Mouse (Mus musculus): ENCODE measurements at regions not wholly inside any gene's neighbourhood (a gene's known extent, or its start where the extent isn't known, plus 50 kb on each side); places are given as distances from the start of the nearest gene placed in this dataset.

DNA sequence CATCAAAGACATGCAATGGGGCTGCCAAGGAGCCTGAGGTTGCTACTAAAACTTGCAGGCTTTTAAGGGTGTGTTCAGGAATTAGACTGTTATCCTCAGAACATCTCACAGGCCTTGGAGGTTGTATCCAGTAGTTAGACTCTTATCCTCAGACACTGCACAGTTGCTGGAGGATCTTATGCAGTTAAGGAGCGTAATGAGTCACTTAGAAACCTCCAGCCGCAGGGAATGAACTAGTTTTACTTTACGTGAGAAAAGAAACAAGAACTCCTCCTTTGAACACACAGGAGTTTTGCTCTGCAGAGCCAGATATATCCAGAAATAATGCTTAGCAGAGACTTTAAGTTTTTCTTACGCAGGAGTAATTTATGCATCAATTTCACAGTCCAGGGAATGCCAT lies 70.1 kb upstream of the Fam241a start:
- Histone ChIP-seq H3K27ac (replicated peaks) (no peak overlapping the region), H3K36me3 (ENCODE audit: control insufficient read depth, insufficient read depth, low read length) (no peaks in the 10 kb centered on the region), H3K4me3 (ENCODE audit: low read depth, low read length) (no peak overlapping the region), H3K4me2 (replicated peaks; ENCODE audit: low read depth) (no peak overlapping the region), H3K27me3 (ENCODE audit: control insufficient read depth, insufficient read depth, low read length) (no peaks in the 10 kb centered on the region), H3K9ac (ENCODE audit: low read length) (no peak overlapping the region), H3K9me3 (ENCODE audit: control insufficient read depth, low read length) (no peaks in the 10 kb centered on the region), H3K4me1 (replicated peaks; ENCODE audit: control insufficient read depth, insufficient read depth) (no peaks in the 10 kb centered on the region)
- DNase-seq (ENCODE audit: low spot score) = no peak
- no peak for ATAC-seq (ENCODE audit: low FRiP score, low TSS enrichment)
- TF ChIP-seq CTCF (IDR thresholded peaks at IDR 0.05; ENCODE audit: low read depth) (no peak), EP300 (optimal IDR thresholded peaks at IDR 0.05) (no peak)
- 80% methylated on average over 4 of the region's 4 CpGs for WGBS

DNA sequence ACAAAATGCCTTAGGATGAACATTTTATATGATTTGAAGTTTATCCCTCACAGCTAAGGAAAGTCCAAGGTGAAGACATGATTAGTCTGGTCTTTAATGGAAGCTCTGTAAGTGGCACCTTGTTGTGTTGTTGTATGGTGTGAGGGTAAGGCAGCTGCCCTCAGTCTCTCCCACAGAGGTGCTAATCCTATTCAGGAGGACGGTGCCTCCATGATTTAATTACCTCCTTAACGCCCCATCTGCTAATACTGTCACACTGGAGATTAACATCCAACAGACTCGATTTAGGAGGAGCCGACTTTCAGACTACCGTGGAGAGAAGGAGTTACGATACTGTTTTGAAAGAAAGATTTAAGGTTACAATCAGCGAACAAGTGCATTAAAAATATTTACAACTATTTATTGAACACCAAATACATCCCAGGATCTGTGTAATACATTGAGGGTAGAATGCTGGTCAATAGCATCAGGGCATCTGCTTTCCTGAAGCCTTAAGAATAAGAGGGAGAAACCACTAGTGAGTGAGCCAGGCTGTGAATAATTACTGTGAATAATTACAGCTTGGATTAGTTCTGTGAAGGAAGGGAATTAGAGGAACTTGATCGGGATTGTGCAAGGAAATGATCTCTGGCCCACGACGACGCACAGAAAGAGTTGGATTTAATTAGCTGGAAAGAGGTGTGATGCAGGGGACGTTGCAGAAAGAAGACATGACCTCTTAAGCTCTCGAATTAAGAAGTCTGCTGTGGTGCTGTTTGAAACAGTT lies 63.0 kb upstream of the Fam241a start:
- DNase-seq (ENCODE audit: low spot score) = no peak
- Histone ChIP-seq H3K27ac (replicated peaks) (no peak overlapping the region), H3K4me3 (ENCODE audit: low read depth, low read length) (no peak overlapping the region), H3K27me3 (ENCODE audit: control insufficient read depth, insufficient read depth, low read length) (no peaks in the 10 kb centered on the region), H3K9me3 (ENCODE audit: control insufficient read depth, low read length) (no peaks in the 10 kb centered on the region), H3K36me3 (ENCODE audit: control insufficient read depth, insufficient read depth, low read length) (no peaks in the 10 kb centered on the region), H3K4me2 (replicated peaks; ENCODE audit: low read depth) (no peak overlapping the region), H3K4me1 (replicated peaks; ENCODE audit: control insufficient read depth, insufficient read depth) (no peaks in the 10 kb centered on the region), H3K9ac (ENCODE audit: low read length) (no peak overlapping the region)
- ATAC-seq (ENCODE audit: low FRiP score, low TSS enrichment) = no peak
- TF ChIP-seq CTCF (IDR thresholded peaks at IDR 0.05; ENCODE audit: low read depth) (no peak), EP300 (optimal IDR thresholded peaks at IDR 0.05) (no peak)
- WGBS = 36% methylated on average over 13 of the region's 13 CpGs

DNA sequence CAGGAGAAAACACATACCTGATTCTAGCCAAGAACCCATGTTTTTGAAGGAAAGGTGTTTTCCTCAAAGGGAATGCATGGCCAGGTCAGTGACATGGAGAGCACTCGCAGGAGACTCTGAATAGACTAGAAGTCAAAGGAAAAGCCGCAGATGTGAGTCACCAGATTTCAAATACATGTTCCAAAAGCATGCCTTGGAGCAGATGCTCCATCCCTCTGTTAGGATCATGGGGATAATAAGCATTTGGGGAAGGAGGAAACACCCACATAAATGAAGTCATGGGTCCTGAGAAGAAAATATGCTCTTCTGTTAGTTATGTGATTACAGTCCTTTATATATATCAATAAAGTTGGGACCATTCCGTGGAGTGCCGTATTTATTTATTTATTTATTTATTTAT lies 58.7 kb upstream of the Fam241a start:
- 88% methylated on average over 4 of the region's 4 CpGs for WGBS
- no peak for TF ChIP-seq CTCF (IDR thresholded peaks at IDR 0.05; ENCODE audit: low read depth)
- no peak for TF ChIP-seq EP300 (optimal IDR thresholded peaks at IDR 0.05)
- no peaks in the 10 kb centered on the region for H3K27me3 ChIP-seq (ENCODE audit: control insufficient read depth, insufficient read depth, low read length)
- no peaks in the 10 kb centered on the region for H3K36me3 ChIP-seq (ENCODE audit: control insufficient read depth, insufficient read depth, low read length)
- H3K9me3 ChIP-seq (ENCODE audit: control insufficient read depth, low read length) = no peaks in the 10 kb centered on the region
- no peak for ATAC-seq (ENCODE audit: low FRiP score, low TSS enrichment)
- no peaks in the 10 kb centered on the region for H3K4me1 ChIP-seq (replicated peaks; ENCODE audit: control insufficient read depth, insufficient read depth)
- no peak overlapping the region for H3K4me3 ChIP-seq (ENCODE audit: low read depth, low read length)
- no peak for DNase-seq (ENCODE audit: low spot score)
- no peak overlapping the region for H3K4me2 ChIP-seq (replicated peaks; ENCODE audit: low read depth)
- H3K27ac ChIP-seq (replicated peaks) = no peak overlapping the region
- no peak overlapping the region for H3K9ac ChIP-seq (ENCODE audit: low read length)

DNA sequence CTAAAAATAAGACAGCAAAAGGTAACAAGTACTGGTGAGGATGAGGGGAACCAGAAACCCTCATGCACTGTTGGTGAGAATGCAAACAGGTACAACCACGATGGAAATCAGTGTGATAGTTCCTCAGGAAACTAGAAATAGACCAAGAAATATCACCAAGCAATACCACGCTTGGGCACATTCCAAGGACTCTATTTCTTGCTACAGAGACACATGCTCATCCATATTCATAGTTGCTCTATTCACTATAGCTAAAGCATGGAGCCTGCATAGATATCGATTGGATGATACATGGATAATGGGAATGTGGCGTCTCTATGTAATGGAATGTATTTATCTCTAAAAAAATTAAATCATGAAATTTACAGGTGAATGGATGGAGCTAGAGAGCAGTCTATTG lies 57.5 kb upstream of the Fam241a start:
- DNase-seq (ENCODE audit: low spot score) (no peak), ATAC-seq (ENCODE audit: low FRiP score, low TSS enrichment) (no peak)
- Histone ChIP-seq H3K4me2 (replicated peaks; ENCODE audit: low read depth) (no peak overlapping the region), H3K9me3 (ENCODE audit: control insufficient read depth, low read length) (no peaks in the 10 kb centered on the region), H3K36me3 (ENCODE audit: control insufficient read depth, insufficient read depth, low read length) (no peaks in the 10 kb centered on the region), H3K9ac (ENCODE audit: low read length) (no peak overlapping the region), H3K27me3 (ENCODE audit: control insufficient read depth, insufficient read depth, low read length) (no peaks in the 10 kb centered on the region), H3K4me3 (ENCODE audit: low read depth, low read length) (no peak overlapping the region), H3K27ac (replicated peaks) (no peak overlapping the region), H3K4me1 (replicated peaks; ENCODE audit: control insufficient read depth, insufficient read depth) (no peaks in the 10 kb centered on the region)
- TF ChIP-seq EP300 (optimal IDR thresholded peaks at IDR 0.05) = no peak
- TF ChIP-seq CTCF (IDR thresholded peaks at IDR 0.05; ENCODE audit: low read depth) = no peak
- 84% methylated on average over 4 of the region's 4 CpGs for WGBS

DNA sequence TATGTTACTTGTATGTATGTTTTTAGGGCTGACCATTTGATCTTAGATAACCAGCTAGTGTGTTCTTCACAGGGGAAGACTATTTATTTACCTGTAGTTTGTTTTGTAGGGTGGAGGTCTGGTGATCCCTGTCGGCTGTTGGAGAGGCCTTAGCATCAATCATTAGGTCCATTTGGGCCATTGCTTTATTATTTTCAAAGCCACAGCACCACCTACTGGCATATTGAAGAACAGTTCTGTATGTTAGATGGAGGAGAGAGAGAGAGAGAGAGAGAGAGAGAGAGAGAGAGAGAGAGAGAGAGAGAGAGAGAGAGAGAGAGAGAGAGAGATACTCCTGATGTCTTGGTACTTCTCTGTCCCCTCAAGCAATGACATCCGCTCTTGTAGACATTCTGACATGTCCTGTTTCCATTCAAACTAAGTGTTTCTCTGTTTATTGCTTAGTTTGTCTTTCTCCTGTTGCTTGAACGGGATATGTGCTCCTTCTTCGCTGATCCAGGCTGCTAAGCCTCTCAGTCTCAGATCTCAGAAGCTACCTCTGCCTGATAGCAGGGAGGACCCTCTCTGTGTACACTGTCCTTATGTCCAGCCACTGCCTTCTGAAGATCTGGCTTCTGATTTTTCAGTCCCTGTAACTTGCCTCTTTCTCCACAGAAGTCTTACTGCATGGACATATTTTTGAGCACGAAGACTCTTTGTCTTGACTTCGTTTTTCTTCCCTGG lies 52.9 kb upstream of the Fam241a start:
- peak; percentile 53 for ATAC-seq (ENCODE audit: low FRiP score, low TSS enrichment)
- 35% methylated on average over 6 of the region's 6 CpGs for WGBS

DNA sequence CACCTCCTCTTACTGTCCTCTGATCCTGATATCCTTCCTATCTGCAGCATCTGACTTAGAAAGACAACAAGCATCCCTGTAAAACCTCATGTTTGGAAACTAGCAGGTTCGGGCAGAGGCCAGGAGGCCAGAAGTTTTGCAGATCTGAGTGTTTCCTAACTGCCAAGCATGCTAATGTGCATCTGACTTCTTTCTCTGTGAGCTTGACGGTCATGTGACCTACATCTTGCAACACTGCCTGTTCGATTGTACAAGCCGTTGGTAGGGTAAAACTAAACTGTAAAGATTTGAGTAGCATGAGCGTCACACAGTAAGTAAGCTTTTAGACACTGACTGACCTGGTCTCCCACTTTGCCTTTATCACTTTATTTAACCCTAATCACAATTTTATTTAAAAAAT lies 52.2 kb upstream of the Fam241a start:
- no peak overlapping the region for H3K27ac ChIP-seq (replicated peaks)
- H3K4me3 ChIP-seq (ENCODE audit: low read depth, low read length) = no peak overlapping the region
- 49% methylated on average over 5 of the region's 5 CpGs for WGBS
- ATAC-seq (ENCODE audit: low FRiP score, low TSS enrichment) (no peak), DNase-seq (ENCODE audit: low spot score) (no peak)
- H3K9ac ChIP-seq (ENCODE audit: low read length) = no peak overlapping the region
- H3K36me3 ChIP-seq (ENCODE audit: control insufficient read depth, insufficient read depth, low read length) = no peaks in the 10 kb centered on the region
- no peak for TF ChIP-seq CTCF (IDR thresholded peaks at IDR 0.05; ENCODE audit: low read depth)
- TF ChIP-seq EP300 (optimal IDR thresholded peaks at IDR 0.05) = no peak
- no peaks in the 10 kb centered on the region for H3K4me1 ChIP-seq (replicated peaks; ENCODE audit: control insufficient read depth, insufficient read depth)
- no peak overlapping the region for H3K4me2 ChIP-seq (replicated peaks; ENCODE audit: low read depth)
- no peaks in the 10 kb centered on the region for H3K9me3 ChIP-seq (ENCODE audit: control insufficient read depth, low read length)
- no peaks in the 10 kb centered on the region for H3K27me3 ChIP-seq (ENCODE audit: control insufficient read depth, insufficient read depth, low read length)

More for the DNA sequence above, 52.9 kb upstream of the Fam241a start:
- no peaks in the 10 kb centered on the region for H3K4me1 ChIP-seq (replicated peaks; ENCODE audit: control insufficient read depth, insufficient read depth)
- no peak for DNase-seq (ENCODE audit: low spot score)
- H3K27me3 ChIP-seq (ENCODE audit: control insufficient read depth, insufficient read depth, low read length) = no peaks in the 10 kb centered on the region
- no peak overlapping the region for H3K27ac ChIP-seq (replicated peaks)
- H3K9ac ChIP-seq (ENCODE audit: low read length) = no peak overlapping the region
- H3K9me3 ChIP-seq (ENCODE audit: control insufficient read depth, low read length) = no peaks in the 10 kb centered on the region
- TF ChIP-seq CTCF (IDR thresholded peaks at IDR 0.05; ENCODE audit: low read depth) = peak; percentile 84
- no peak for TF ChIP-seq EP300 (optimal IDR thresholded peaks at IDR 0.05)
- no peaks in the 10 kb centered on the region for H3K36me3 ChIP-seq (ENCODE audit: control insufficient read depth, insufficient read depth, low read length)
- H3K4me2 ChIP-seq (replicated peaks; ENCODE audit: low read depth) = no peak overlapping the region
- H3K4me3 ChIP-seq (ENCODE audit: low read depth, low read length) = no peak overlapping the region

Data from stomach, postnatal 0 days (tissue).